Mouse (Mus musculus) brain, embryonic 14.5 days (tissue): ENCODE data around the gene C2. TPM values are rescaled to one million over a fixed set of nuclear protein-coding genes. Genes with fewer than 3 reads are reported as not detected.
"Not testable (repeated sequence)": the region's sequence is repeated elsewhere in the genome, so short reads cannot be mapped to it uniquely, and the experiment has no call there.

Experiments used
- DNase-seq: peaks from one replicate; pipeline ENCODE4 v3.0.0-alpha.2; 2011; ENCODE audit warnings: low read depth
- CTCF ChIP-seq: fragments of 200-500 bp; IDR thresholded peaks from 2 replicates; pipeline ENCODE4 v1.5.1; 2012; ENCODE audit warnings: inconsistent platforms, mild to moderate bottlenecking, moderate library complexity, borderline replicate concordance; ENCODE audit not compliant: insufficient read depth, insufficient read length; ENCODE audit errors: extremely low read depth
- POLR2A ChIP-seq: fragments of 200-500 bp; IDR thresholded peaks from 2 replicates; pipeline ENCODE4 v1.6.1; 2012; ENCODE audit warnings: mild to moderate bottlenecking, inconsistent platforms, borderline replicate concordance; ENCODE audit not compliant: poor library complexity, insufficient read depth, insufficient read length, severe bottlenecking; ENCODE audit errors: extremely low read depth
- polyA plus RNA-seq: library from polyadenylated mRNA; depleted of rRNA; stranded (reverse); fragments of >200 nt; gene quantifications from 2 replicates; pipeline ENCODE4 v1.2.3, GENCODE M21; 2012; rRNA removed

Gene C2
- polyA plus RNA-seq, 1 experiment: 2.3 TPM

DNA sequence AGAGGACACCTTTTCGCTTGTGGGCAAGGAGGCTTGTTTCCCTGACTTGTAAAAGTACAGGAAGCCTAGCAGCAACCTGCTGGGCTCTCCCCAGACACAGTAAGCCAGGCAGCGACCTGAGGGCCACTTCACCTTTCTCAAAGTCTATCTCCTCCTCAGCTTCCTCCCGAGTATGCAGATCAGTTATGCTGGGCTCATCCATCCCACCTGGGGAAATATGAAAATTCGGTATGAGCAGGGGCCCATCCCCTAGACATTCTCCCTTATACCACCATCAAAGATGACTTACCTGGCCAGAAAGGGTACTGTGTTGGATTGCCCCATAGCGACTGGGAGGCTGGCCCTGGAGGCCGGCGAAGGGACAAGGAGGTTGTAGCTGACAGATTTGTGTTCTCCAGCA, 50.5 kb downstream of the C2 start:
- TF ChIP-seq CTCF (no peak), POLR2A (no peak)
- no peak for DNase-seq

DNA sequence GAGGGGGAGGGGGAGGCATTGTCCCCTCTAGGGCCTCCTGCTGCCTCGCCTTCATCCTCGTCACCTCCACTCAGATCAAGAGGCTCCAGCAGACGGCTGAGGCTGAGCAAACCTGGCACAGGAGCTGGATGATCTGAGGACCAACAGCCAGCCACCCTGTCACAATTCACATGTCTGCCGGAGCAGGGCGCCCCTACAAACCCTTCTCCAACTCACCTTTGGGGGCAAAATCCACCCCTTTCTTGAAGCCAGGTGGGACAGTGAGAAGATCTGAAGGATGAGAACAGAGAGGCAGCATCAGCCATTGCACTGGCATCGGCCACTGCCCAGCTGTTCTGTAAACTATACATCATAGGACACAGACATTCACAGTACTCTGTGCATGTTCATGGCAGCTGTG, 50.9 kb downstream of the C2 start:
- no peak for DNase-seq

DNA sequence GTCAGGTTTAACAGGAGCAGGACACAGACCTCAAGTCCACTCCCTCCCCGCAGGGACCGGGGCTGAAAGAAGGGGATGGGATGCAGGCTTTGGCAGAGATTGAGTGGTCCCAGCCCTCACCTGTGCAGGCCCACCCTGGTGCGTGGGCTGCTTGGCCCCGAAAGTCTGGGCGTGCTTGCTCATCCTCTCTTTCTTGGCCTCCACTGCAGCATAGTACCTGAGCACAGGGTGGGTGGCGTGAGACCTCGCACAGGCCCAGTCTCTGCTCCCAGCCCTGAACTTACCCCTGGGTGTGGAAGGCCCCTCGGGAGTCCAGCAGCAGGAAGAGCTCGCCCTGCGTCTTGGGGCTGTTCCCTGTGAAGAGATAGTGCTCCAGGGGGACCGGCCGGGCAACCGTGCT, 53.2 kb downstream of the C2 start:
- no peak for DNase-seq
- TF ChIP-seq CTCF: no peak
- TF ChIP-seq POLR2A: no peak

More for the DNA sequence above, 50.9 kb downstream of the C2 start:
- no peak for TF ChIP-seq POLR2A
- no peak for TF ChIP-seq CTCF

- no peak for DNase-seq
- TF ChIP-seq POLR2A (no peak), CTCF (no peak)
Measured at GRCm38 (mm10) chr17:34840736-34841307, 57.2 kb downstream of the C2 start.

- TF ChIP-seq CTCF: no peak
- no peak for TF ChIP-seq POLR2A
- no peak for DNase-seq
Measured at GRCm38 (mm10) chr17:34838785-34839184, 59.3 kb downstream of the C2 start.

DNA sequence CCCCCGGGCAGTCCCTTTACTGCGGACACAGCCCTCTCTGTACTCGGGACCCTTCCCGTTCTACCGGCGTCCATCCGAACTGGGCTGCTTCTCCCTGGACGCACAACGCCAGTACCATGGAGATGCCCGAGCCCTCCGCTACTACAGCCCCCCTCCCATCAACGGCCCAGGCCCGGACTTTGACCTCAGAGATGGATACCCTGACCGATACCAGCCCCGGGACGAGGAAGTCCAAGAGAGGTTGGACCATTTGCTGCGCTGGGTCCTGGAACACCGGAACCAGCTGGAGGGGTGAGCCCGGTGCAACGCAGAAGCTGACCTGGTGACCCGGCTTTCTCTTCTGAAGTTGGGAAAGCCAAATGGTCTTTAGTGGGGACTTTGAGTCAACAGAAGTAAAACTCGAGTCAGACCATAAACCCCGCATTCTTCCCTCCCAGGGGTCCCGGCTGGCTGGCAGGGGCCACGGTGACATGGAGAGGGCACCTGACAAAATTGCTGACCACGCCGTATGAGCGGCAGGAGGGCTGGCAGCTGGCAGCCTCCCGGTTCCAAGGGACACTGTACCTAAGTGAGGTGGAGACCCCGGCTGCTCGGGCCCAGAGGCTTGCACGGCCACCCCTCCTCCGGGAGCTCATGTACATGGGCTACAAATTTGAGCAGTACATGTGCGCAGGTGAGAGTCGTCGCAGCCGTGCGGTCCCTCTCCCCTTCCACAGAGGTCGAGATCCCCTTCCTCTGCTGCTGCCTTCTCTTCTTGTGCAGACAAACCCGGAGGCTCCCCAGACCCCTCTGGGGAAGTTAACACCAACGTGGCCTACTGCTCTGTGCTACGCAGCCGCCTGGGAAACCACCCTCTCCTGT, 60.4 kb downstream of the C2 start:
- TF ChIP-seq POLR2A (no peak), CTCF (no peak)
- no peak for DNase-seq

GRCm38 (mm10) chr17:34836856-34837221, 61.2 kb downstream of the C2 start, which contains the start of the genes Stk19 and Dxo:
TSS of gene Stk19 (minus strand) at chr17:34836945.
TSS of gene Dxo (plus strand) at chr17:34837019.
- TF ChIP-seq POLR2A (peak; percentile 84), CTCF (no peak)
- DNase-seq: peak; percentile 99

- TF ChIP-seq CTCF: no peak
- TF ChIP-seq POLR2A: no peak
- DNase-seq: no peak
Measured at GRCm38 (mm10) chr17:34836155-34836855, 61.8 kb downstream of the C2 start.

GRCm38 (mm10) chr17:34830776-34831175, 67.3 kb downstream of the C2 start:
- not testable (repeated sequence) for DNase-seq

DNA sequence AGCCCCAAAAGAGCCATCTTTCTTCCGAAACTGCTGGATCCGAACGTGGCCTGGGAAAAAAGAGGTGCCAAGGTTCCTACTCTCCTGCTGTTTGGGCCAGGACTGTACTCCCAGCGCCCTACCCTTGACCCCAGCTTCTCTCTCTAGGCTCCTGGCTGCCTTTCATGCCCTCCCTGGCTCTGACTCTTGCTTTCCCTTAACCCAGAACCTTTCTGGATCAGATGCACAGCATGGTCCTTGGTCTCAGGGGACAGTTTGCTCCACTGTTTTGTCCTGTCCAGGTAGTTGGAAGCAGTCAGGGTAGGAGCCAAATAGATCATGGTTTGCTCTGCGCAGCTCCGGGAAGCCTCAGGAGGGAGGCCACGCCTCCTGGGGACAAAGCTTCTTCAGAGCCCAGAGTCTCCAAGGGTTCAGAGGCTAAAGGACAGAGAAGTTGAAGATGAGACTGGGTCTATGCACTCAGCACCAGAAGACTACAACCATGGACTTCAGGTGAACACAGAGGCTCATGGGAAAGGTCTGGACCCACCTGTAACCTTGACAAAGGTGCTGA, 83.2 kb downstream of the C2 start:
- DNase-seq: no peak
- TF ChIP-seq CTCF (no peak), POLR2A (no peak)

DNA sequence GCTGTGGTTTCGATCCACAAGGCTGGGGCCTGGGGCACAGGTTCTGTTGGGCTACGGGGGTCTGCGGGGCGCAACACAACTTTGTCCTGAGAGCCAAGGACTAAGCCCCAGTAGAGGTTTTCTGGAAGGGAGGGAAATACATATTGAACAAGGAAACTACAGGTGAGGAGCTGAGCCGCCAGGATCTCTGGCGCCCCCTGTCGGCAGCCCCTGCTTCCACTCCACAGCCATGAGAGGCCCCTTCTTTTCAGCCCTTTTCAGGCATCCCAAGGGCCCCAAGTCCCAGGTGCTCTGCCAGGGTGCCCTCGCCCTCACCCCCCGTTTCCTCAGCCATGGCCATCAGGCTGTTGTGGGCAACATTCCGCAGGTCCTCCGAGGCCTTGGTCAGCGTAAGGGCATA, 84.3 kb downstream of the C2 start:
- peak; percentile 9 for DNase-seq

More for the DNA sequence above, 84.3 kb downstream of the C2 start:
- TF ChIP-seq CTCF: peak; percentile 71

Other genes with a start within 250 kb of the C2 start
- gene Tnxb, start 227.7 kb downstream of the C2 start, polyA plus RNA-seq: 0.33 and 0.70 TPM in 2 replicates
- 0.04 TPM in 2 replicates for gene C4b, start 154.4 kb downstream of the C2 start, polyA plus RNA-seq
- gene Cyp21a1, start 93.7 kb downstream of the C2 start, polyA plus RNA-seq: 0.04 TPM in 2 replicates
- 57.1 and 75.0 TPM in 2 replicates for gene Stk19, start 61.3 kb downstream of the C2 start, polyA plus RNA-seq
- 73.5 and 101 TPM in 2 replicates for gene Dxo, start 61.2 kb downstream of the C2 start, polyA plus RNA-seq
- gene Skiv2l, start 48.1 kb downstream of the C2 start, polyA plus RNA-seq: 88.8 and 119 TPM in 2 replicates
- gene Nelfe, start 47.9 kb downstream of the C2 start, polyA plus RNA-seq: 62.1 and 66.0 TPM in 2 replicates
- 0.21 and 0.42 TPM in 2 replicates for gene Cfb, start 35.7 kb downstream of the C2 start, polyA plus RNA-seq
- gene Zbtb12, start 18.8 kb downstream of the C2 start, polyA plus RNA-seq: 116 and 135 TPM in 2 replicates
- 0.04 TPM in 1 of 2 replicates, not detected in the other for gene Gm20547, start 16.2 kb downstream of the C2 start, polyA plus RNA-seq
- 350 and 361 TPM in 2 replicates for gene Ehmt2, start 204 bp upstream of the C2 start, polyA plus RNA-seq
- 0.06 and 0.07 TPM in 2 replicates for gene Slc44a4, start 16.2 kb upstream of the C2 start, polyA plus RNA-seq
- gene Neu1, start 33.0 kb upstream of the C2 start, polyA plus RNA-seq: 28.0 and 29.6 TPM in 2 replicates
- gene Hspa1b, start 61.0 kb upstream of the C2 start, polyA plus RNA-seq: 6.3 and 7.1 TPM in 2 replicates
- not detected in 2 replicates for gene Gm20481, start 71.6 kb upstream of the C2 start, polyA plus RNA-seq
- 6.3 and 6.6 TPM in 2 replicates for gene Hspa1a, start 73.9 kb upstream of the C2 start, polyA plus RNA-seq
- 0.14 and 0.40 TPM in 2 replicates for gene Hspa1l, start 74.4 kb upstream of the C2 start, polyA plus RNA-seq
- 136 and 185 TPM in 2 replicates for gene Lsm2, start 83.6 kb upstream of the C2 start, polyA plus RNA-seq
- 99.2 and 119 TPM in 2 replicates for gene Vars, start 102.7 kb upstream of the C2 start, polyA plus RNA-seq
- 0.49 and 0.71 TPM in 2 replicates for gene Vwa7, start 118.3 kb upstream of the C2 start, polyA plus RNA-seq
- gene Sapcd1, start 129.8 kb upstream of the C2 start, polyA plus RNA-seq: 4.0 and 6.5 TPM in 2 replicates
- 4.2 and 6.4 TPM in 2 replicates for gene Msh5, start 148.5 kb upstream of the C2 start, polyA plus RNA-seq
- 69.6 and 89.8 TPM in 2 replicates for gene Clic1, start 151.7 kb upstream of the C2 start, polyA plus RNA-seq
- gene Ddah2, start 160.8 kb upstream of the C2 start, polyA plus RNA-seq: 322 and 438 TPM in 2 replicates
- gene Ly6g6c, start 167.1 kb upstream of the C2 start, polyA plus RNA-seq: 0.42 and 0.50 TPM in 2 replicates
- 0.30 and 0.35 TPM in 2 replicates for gene Mpig6b, start 167.9 kb upstream of the C2 start, polyA plus RNA-seq
- gene Ly6g6e, start 178.6 kb upstream of the C2 start, polyA plus RNA-seq: 1.2 and 12.4 TPM in 2 replicates
- 1.8 and 2.7 TPM in 2 replicates for gene Ly6g6d, start 179.8 kb upstream of the C2 start, polyA plus RNA-seq
- gene Ly6g6f, start 187.3 kb upstream of the C2 start, polyA plus RNA-seq: 0.15 and 0.30 TPM in 2 replicates
- 91.0 and 135 TPM in 2 replicates for gene Abhd16a, start 191.0 kb upstream of the C2 start, polyA plus RNA-seq
- gene Ly6g5c, start 210.0 kb upstream of the C2 start, polyA plus RNA-seq: not detected in 2 replicates
- 3.1 and 3.4 TPM in 2 replicates for gene Ly6g5b, start 217.2 kb upstream of the C2 start, polyA plus RNA-seq
- gene Gpank1, start 223.2 kb upstream of the C2 start, polyA plus RNA-seq: 21.4 and 25.3 TPM in 2 replicates
- 243 and 257 TPM in 2 replicates for gene Csnk2b, start 223.8 kb upstream of the C2 start, polyA plus RNA-seq
- 3.3 and 4.6 TPM in 2 replicates for gene D17H6S53E, start 228.1 kb upstream of the C2 start, polyA plus RNA-seq
- 0.93 and 1.1 TPM in 2 replicates for gene Apom, start 233.8 kb upstream of the C2 start, polyA plus RNA-seq
- 378 and 427 TPM in 2 replicates for gene Bag6, start 236.9 kb upstream of the C2 start, polyA plus RNA-seq